Mouse (Mus musculus): Measurements from ENCODE around the gene Hhat. TPM values are rescaled to one million over a fixed set of nuclear protein-coding genes. Genes with fewer than 3 reads are reported as not detected.
A peak's percentile ranks its signal among the peaks of the same experiment; 100 is the strongest.

Gene Hhat
- polyA plus RNA-seq, 1 experiment from 2014 or later = 5.6 TPM

DNA sequence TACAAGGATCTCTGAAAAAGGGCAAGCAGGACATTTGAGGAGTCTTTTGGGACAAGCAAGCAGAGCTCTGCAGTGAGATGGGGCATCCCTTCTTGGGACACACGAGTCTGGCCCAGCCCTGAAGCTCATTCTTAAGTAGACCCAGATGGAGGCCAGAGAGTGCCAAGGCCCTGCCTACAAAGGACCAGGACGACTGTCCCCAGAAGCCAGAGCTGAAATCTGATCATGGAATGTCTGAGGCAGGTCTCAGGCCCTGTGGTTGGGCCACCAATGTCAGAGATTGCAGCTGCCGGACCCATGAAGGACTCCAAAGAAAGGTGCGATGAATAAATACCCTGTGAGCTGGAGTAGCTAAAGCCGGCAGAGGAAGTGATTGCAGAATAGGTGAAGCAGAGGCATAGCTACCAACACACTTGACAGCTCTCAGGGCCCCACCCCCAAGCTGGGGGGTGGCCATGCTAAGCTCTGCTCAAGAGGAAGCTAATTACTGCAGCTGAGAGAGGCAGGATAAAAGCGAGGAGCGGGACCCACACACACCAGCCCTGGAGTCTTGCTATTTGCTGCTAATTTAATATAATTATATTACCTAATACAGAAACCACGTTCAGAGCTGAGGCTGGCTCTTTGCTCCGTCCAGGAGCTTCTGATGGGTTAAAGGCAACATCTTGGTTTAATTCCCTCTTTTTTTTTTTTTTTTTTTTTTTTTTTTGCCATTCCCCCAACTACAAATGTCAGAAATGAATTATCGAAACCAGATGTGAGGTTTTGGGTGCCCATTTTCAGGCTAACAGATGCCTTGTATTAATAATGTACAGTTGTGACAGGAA, 28.4 kb upstream of the Hhat start:
- no peaks in the 10 kb centered on the region for H3K36me3 ChIP-seq (ENCODE audit: control insufficient read depth, insufficient read depth)
- peaks cover 23% of the 10 kb centered on the region for H3K4me1 ChIP-seq (ENCODE audit: control insufficient read depth, insufficient read depth, low read length)
- peaks cover 6% of the 10 kb centered on the region for H3K9me3 ChIP-seq (replicated peaks; ENCODE audit: control insufficient read depth, low read length)
- no peaks in the 10 kb centered on the region for H3K27me3 ChIP-seq (ENCODE audit: control insufficient read depth, insufficient read depth, low read length)
- H3K4me3 ChIP-seq (ENCODE audit: low read length) = no peak overlapping the region
- no peak overlapping the region for H3K9ac ChIP-seq (ENCODE audit: low read length)
- no peak overlapping the region for H3K4me2 ChIP-seq (ENCODE audit: low read depth, low read length)
- no peak for ATAC-seq (replicated peaks; ENCODE audit: extremely low read depth, insufficient read depth, low FRiP score)
- WGBS = 45% methylated on average over 10 of the region's 10 CpGs
- H3K27ac ChIP-seq (ENCODE audit: low read length) = peak overlapping the region; percentile 44

DNA sequence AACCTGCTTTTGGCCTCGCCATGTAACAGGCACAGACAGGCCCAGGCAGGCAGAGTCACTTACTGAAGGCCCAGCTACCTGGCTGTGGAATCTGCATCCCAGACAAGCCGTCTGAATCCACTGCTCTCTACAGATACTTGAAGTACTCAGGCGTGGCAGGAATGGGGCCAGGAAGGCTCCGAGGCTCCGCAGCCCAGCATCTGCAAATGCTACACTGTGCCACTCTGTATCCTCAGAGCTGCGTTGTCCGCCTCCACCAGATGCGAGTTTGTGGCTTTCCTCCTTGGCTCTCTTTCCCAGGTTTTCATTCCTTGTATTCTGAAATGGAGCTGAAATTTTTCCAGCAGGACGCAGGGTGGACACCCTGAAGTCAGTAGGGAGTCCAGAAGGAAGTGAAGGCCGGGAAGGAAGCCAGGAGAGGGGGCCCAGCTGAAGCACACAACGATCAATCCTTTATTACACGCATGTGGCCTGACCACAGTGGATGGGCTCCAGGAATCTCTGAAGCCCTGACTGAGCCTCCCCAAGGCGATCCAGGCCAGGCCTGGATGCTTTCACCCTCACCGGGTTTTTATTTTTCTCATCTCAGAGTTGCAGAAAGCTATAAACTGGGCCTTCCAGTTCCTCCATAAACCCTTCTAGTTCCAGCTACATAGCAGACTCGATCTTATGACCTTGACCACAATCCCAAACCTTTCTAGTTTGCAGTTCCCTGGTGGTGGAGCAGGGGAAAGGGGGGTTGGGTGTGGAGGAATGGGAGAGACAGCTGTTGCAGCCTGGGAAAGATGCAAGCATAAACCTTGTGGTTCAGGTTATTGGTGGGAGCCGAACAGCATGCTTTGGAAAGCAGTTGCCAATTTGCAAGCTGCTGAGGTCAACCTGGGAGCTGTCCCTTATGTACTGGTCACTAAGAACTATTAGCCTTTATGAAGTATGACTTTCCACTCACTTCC, 27.5 kb upstream of the Hhat start:
- Histone ChIP-seq H3K4me2 (ENCODE audit: low read depth, low read length) (no peak overlapping the region), H3K4me3 (ENCODE audit: low read length) (no peak overlapping the region), H3K27me3 (ENCODE audit: control insufficient read depth, insufficient read depth, low read length) (no peaks in the 10 kb centered on the region), H3K27ac (ENCODE audit: low read length) (peak overlapping the region; percentile 52), H3K9me3 (replicated peaks; ENCODE audit: control insufficient read depth, low read length) (peaks cover 6% of the 10 kb centered on the region), H3K36me3 (ENCODE audit: control insufficient read depth, insufficient read depth) (no peaks in the 10 kb centered on the region), H3K9ac (ENCODE audit: low read length) (no peak overlapping the region), H3K4me1 (ENCODE audit: control insufficient read depth, insufficient read depth, low read length) (peaks cover 23% of the 10 kb centered on the region)
- ATAC-seq (replicated peaks; ENCODE audit: extremely low read depth, insufficient read depth, low FRiP score) = peak; percentile 47
- WGBS = 59% methylated on average over 16 of the region's 16 CpGs

DNA sequence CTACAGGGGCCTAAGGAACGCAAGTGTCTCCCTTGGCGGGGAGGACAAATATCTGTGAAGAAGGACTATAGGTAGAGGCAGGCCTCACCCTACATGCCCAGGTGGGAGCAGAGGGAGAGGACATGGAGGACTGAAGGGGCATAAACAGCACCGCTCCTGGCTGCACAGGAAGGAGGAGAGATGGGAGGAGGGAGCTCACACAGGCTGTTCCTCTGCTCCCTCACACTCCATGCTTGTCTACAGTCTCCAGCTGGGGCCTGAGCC, 25.9 kb upstream of the Hhat start:
- no peak for ATAC-seq (replicated peaks; ENCODE audit: extremely low read depth, insufficient read depth, low FRiP score)
- WGBS = 58% methylated on average over 3 of the region's 3 CpGs
- H3K27ac ChIP-seq (ENCODE audit: low read length) = peak overlapping the region; percentile 30
- no peaks in the 10 kb centered on the region for H3K36me3 ChIP-seq (ENCODE audit: control insufficient read depth, insufficient read depth)
- H3K4me2 ChIP-seq (ENCODE audit: low read depth, low read length) = no peak overlapping the region
- H3K4me3 ChIP-seq (ENCODE audit: low read length) = no peak overlapping the region
- H3K9me3 ChIP-seq (replicated peaks; ENCODE audit: control insufficient read depth, low read length) = peaks cover 6% of the 10 kb centered on the region
- no peak overlapping the region for H3K9ac ChIP-seq (ENCODE audit: low read length)
- H3K4me1 ChIP-seq (ENCODE audit: control insufficient read depth, insufficient read depth, low read length) = peaks cover 25% of the 10 kb centered on the region
- H3K27me3 ChIP-seq (ENCODE audit: control insufficient read depth, insufficient read depth, low read length) = no peaks in the 10 kb centered on the region

DNA sequence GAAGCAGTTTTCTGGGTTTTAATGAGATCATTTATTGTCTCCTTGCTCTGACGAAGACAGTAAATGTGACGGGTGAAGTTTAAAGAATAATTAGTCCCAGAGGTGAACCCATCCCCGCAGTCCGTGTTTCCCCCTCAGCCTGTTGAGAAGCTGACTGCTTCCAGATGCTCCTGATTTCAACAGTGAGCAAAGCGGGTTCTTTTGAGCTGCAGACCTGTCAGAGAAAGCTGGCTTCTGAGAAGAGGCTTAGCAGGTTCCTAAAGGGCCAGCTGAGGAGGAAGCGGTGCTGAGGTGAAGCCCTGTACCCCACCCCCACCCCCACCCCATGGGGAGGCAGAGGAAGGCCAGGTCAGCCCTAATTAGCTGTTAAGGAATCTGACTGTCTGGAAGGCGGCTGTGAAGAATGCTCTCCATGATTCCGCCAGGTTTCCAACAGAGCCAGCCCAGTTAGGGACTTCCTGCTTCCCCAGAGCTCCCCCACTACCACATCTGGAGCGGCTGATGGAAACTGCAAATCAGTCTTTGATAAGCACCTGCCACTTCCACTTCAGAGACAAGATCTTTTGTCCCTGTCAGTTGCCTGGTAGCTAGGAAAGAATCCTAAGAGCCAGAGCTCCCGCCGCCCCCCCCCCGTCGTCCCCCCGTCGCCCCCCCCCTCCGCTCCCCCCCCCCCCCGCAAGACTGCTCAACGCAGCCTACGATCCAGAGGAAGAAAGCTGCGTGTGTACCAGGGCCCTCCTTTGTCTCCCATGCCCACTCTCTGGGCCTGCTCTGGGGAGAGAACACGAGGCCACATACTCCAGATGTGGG, 25.4 kb upstream of the Hhat start:
- no peak overlapping the region for H3K4me3 ChIP-seq (ENCODE audit: low read length)
- ATAC-seq (replicated peaks; ENCODE audit: extremely low read depth, insufficient read depth, low FRiP score) = peak; percentile 46; the same call in 1 of the 2 replicates

DNA sequence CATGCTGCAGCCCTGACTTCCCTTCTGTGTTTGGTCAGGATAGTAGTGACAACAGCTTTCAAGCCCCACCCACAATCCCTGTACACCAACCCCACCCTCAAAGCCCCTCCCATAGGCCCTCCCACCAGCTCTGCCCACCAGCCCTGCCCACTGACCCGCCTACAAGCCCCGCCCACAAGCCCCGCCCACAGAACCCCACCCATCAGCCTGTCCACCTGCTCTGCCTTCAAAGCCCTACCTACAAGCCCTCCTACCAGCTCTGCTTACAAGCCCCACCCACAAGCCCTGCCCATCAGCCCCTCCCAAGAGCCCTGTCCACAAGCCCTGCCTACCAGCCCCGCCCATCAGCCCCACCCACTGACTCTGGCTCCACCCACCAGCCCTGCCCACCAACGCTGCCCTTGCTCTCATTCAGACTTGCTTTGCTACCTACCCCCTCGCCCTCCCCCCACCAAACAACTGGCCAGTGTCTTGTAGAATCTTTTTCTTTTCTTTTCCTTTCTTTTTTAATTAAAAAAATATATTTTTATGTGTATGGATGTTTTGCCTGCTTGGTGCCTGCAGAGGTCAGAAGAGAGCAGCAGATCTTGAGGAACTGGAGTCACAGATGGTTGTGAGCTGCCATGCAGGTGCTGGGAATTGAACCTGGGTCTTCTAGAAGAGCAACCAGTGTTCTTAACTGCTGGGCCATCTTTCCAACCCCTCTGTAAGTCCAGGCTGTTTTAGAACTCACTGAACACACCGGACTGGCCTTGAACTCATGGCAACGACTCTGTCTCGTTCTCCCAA, 24.1 kb upstream of the Hhat start:
- H3K27me3 ChIP-seq (ENCODE audit: control insufficient read depth, insufficient read depth, low read length) = no peaks in the 10 kb centered on the region
- H3K9ac ChIP-seq (ENCODE audit: low read length) = no peak overlapping the region
- H3K4me3 ChIP-seq (ENCODE audit: low read length) = no peak overlapping the region
- H3K4me1 ChIP-seq (ENCODE audit: control insufficient read depth, insufficient read depth, low read length) = peaks cover 34% of the 10 kb centered on the region
- H3K4me2 ChIP-seq (ENCODE audit: low read depth, low read length) = no peak overlapping the region
- ATAC-seq (replicated peaks; ENCODE audit: extremely low read depth, insufficient read depth, low FRiP score) = no peak
- H3K9me3 ChIP-seq (replicated peaks; ENCODE audit: control insufficient read depth, low read length) = peaks cover 6% of the 10 kb centered on the region
- WGBS = 58% methylated on average over 9 of the region's 9 CpGs
- no peak overlapping the region for H3K27ac ChIP-seq (ENCODE audit: low read length)
- no peaks in the 10 kb centered on the region for H3K36me3 ChIP-seq (ENCODE audit: control insufficient read depth, insufficient read depth)

More for the DNA sequence above, 25.4 kb upstream of the Hhat start:
- H3K4me2 ChIP-seq (ENCODE audit: low read depth, low read length) = peak overlapping the region; percentile 44
- peak overlapping the region; percentile 30 for H3K27ac ChIP-seq (ENCODE audit: low read length)
- no peak overlapping the region for H3K9ac ChIP-seq (ENCODE audit: low read length)
- peaks cover 31% of the 10 kb centered on the region for H3K4me1 ChIP-seq (ENCODE audit: control insufficient read depth, insufficient read depth, low read length)
- 9% methylated on average over 15 of the region's 21 CpGs for WGBS
- H3K36me3 ChIP-seq (ENCODE audit: control insufficient read depth, insufficient read depth) = no peaks in the 10 kb centered on the region
- peaks cover 6% of the 10 kb centered on the region for H3K9me3 ChIP-seq (replicated peaks; ENCODE audit: control insufficient read depth, low read length)
- no peaks in the 10 kb centered on the region for H3K27me3 ChIP-seq (ENCODE audit: control insufficient read depth, insufficient read depth, low read length)

DNA sequence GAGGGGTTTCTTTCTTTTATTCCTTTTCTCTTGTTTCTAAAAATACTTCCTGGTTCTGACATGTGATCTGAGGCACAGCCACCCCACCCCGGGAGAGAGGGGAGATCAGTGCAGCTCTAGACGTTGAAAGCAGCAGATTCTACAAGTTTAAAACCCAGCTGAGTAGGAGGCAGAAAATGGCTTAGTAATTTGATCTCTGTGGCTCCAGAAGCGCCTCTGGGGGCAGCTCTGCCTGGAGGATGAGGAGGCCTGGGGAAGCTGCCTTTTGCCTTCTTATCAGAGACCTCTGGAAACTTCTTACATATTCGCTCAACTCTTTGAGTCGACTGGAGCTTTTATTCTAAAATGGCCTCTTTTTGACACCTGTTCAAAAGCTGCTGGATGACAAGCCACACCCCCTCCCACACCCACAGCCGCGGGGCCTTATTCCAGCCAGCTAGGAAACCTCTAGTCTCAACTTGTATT, 20.9 kb upstream of the Hhat start:
- WGBS = 6% methylated on average over 7 of the region's 7 CpGs
- Histone ChIP-seq H3K4me3 (ENCODE audit: low read length) (no peak overlapping the region), H3K4me1 (ENCODE audit: control insufficient read depth, insufficient read depth, low read length) (peaks cover 26% of the 10 kb centered on the region), H3K9ac (ENCODE audit: low read length) (no peak overlapping the region), H3K27me3 (ENCODE audit: control insufficient read depth, insufficient read depth, low read length) (no peaks in the 10 kb centered on the region), H3K9me3 (replicated peaks; ENCODE audit: control insufficient read depth, low read length) (peaks cover 6% of the 10 kb centered on the region), H3K36me3 (ENCODE audit: control insufficient read depth, insufficient read depth) (no peaks in the 10 kb centered on the region), H3K4me2 (ENCODE audit: low read depth, low read length) (peak overlapping the region; percentile 9; the same call in 1 of the 2 replicates), H3K27ac (ENCODE audit: low read length) (peak overlapping the region; percentile 57)
- no peak for ATAC-seq (replicated peaks; ENCODE audit: extremely low read depth, insufficient read depth, low FRiP score)

DNA sequence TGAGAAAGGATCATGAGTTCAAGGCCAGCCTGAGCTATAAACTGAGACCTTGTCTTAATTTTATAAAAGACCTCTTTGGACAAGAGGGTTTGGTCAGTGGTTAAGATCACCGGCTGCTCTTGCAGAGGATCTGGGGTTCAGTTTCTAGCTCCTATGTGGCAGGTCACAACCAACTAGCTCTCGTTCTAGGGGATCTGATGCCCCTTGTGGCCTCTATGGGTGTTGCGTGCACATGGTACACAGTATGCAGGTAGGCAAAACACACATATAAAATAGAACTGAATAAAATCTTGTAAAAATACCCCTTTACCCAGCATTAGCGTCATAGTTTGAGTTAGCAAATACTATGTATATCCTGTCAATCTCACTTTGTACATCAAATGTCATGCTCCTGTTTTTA, 19.4 kb upstream of the Hhat start:
- no peak for ATAC-seq (replicated peaks; ENCODE audit: extremely low read depth, insufficient read depth, low FRiP score)
- Histone ChIP-seq H3K9ac (ENCODE audit: low read length) (no peak overlapping the region), H3K36me3 (ENCODE audit: control insufficient read depth, insufficient read depth) (no peaks in the 10 kb centered on the region), H3K4me2 (ENCODE audit: low read depth, low read length) (no peak overlapping the region), H3K27ac (ENCODE audit: low read length) (peak overlapping the region; percentile 83), H3K9me3 (replicated peaks; ENCODE audit: control insufficient read depth, low read length) (peaks cover 5% of the 10 kb centered on the region), H3K4me1 (ENCODE audit: control insufficient read depth, insufficient read depth, low read length) (peaks cover 22% of the 10 kb centered on the region), H3K4me3 (ENCODE audit: low read length) (no peak overlapping the region), H3K27me3 (ENCODE audit: control insufficient read depth, insufficient read depth, low read length) (no peaks in the 10 kb centered on the region)
- 89% methylated on average over 4 of the region's 4 CpGs for WGBS

DNA sequence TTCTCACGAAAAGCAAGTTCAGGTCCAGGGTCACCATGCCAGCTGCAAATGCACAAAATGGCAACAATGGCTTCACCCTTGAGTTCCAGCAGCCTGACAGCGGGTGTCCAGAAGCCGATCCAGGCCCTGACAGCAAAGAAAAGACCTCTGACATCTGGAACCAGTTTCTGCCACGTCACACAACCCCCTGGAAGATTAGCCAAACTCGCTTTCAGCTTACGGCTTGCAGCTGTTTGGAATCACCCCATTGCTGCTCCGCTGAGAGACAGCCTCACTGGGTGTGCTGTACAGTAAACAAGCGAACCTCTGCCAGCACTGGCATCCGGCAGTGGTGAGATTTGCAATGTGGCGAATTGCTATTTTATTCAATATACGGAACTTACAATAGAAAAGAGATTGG, 18.8 kb upstream of the Hhat start:
- H3K4me2 ChIP-seq (ENCODE audit: low read depth, low read length) = no peak overlapping the region
- 64% methylated on average over 11 of the region's 11 CpGs for WGBS
- no peak overlapping the region for H3K4me3 ChIP-seq (ENCODE audit: low read length)
- no peak for ATAC-seq (replicated peaks; ENCODE audit: extremely low read depth, insufficient read depth, low FRiP score)
- no peaks in the 10 kb centered on the region for H3K9me3 ChIP-seq (replicated peaks; ENCODE audit: control insufficient read depth, low read length)
- no peak overlapping the region for H3K9ac ChIP-seq (ENCODE audit: low read length)
- H3K27ac ChIP-seq (ENCODE audit: low read length) = peak overlapping the region; percentile 83
- no peaks in the 10 kb centered on the region for H3K36me3 ChIP-seq (ENCODE audit: control insufficient read depth, insufficient read depth)
- H3K27me3 ChIP-seq (ENCODE audit: control insufficient read depth, insufficient read depth, low read length) = no peaks in the 10 kb centered on the region
- H3K4me1 ChIP-seq (ENCODE audit: control insufficient read depth, insufficient read depth, low read length) = peaks cover 22% of the 10 kb centered on the region
